Mouse (Mus musculus) limb, embryonic 15.5 days (tissue): ENCODE measurements at regions not wholly inside any gene's neighbourhood (a gene's known extent, or its start where the extent isn't known, plus 50 kb on each side); places are given as distances from the start of the nearest gene placed in this dataset.
A peak's percentile ranks its signal among the peaks of the same experiment; 100 is the strongest.

Source experiments
- ATAC-seq: fragments of 200-750 bp; cut with Nextera tagmentation; 2 replicates; pipeline ENCODE4 v1.8.0; 2017; ENCODE audit warnings: low read depth, moderate TSS enrichment; ENCODE audit not compliant: insufficient number of reproducible peaks, low FRiP score, low TSS enrichment
- H3K27ac ChIP-seq: fragments of 300-500 bp; sonication (generic); 2 replicates; pipeline ENCODE4 v1.5.1; 2015; ENCODE audit warnings: moderate library complexity, mild to moderate bottlenecking, inconsistent platforms
- H3K27me3 ChIP-seq: fragments of 300-500 bp; sonication (generic); 2 replicates; pipeline ENCODE4 v1.6.1; 2015; ENCODE audit warnings: inconsistent platforms
- H3K36me3 ChIP-seq: fragments of 300-500 bp; sonication (generic); 2 replicates; pipeline ENCODE4 v1.6.1; 2015; ENCODE audit warnings: inconsistent platforms
- H3K4me1 ChIP-seq: fragments of 300-500 bp; sonication (generic); 2 replicates; pipeline ENCODE4 v1.6.1; 2015; ENCODE audit warnings: inconsistent platforms
- H3K4me2 ChIP-seq: fragments of 300-500 bp; sonication (generic); 2 replicates; pipeline ENCODE4 v1.6.1; 2015; ENCODE audit warnings: mild to moderate bottlenecking, inconsistent platforms
- H3K4me3 ChIP-seq: fragments of 300-500 bp; sonication (generic); 2 replicates; pipeline ENCODE4 v1.5.1; 2015; ENCODE audit warnings: mild to moderate bottlenecking, inconsistent platforms
- H3K9ac ChIP-seq: fragments of 300-500 bp; sonication (generic); 2 replicates; pipeline ENCODE4 v1.6.1; 2015; ENCODE audit warnings: inconsistent platforms
- H3K9me3 ChIP-seq: fragments of 300-500 bp; sonication (generic); 2 replicates; pipeline ENCODE4 v1.6.1; 2016; ENCODE audit warnings: inconsistent platforms
- whole genome bisulfite sequencing: fragments of 180-500 bp; shearing (Covaris S2); methylation state at CpG from one replicate; pipeline ENCODE4 v1.1.7; 2015; 5-methylcytosine and 5-hydroxymethylcytosine counted together

GRCm38 (mm10) chr5:51914731-51915130, 275.6 kb downstream of the Dhx15 start:
- 64% methylated on average over 6 of the region's 6 CpGs for WGBS
- ATAC-seq: no peak
- no peak overlapping the region for H3K27ac ChIP-seq

GRCm38 (mm10) chr5:51908861-51909260, 281.5 kb downstream of the Dhx15 start:
- Histone ChIP-seq H3K27ac (no peak overlapping the region), H3K4me2 (no peak overlapping the region), H3K4me1 (no peaks in the 10 kb centered on the region), H3K4me3 (no peak overlapping the region), H3K9ac (no peak overlapping the region), H3K9me3 (no peaks in the 10 kb centered on the region), H3K27me3 (no peaks in the 10 kb centered on the region), H3K36me3 (no peaks in the 10 kb centered on the region)
- WGBS: 64% methylated on average over 8 of the region's 8 CpGs
- no peak for ATAC-seq

More at GRCm38 (mm10) chr5:51914731-51915130, 275.6 kb downstream of the Dhx15 start:
- Histone ChIP-seq H3K9me3 (no peaks in the 10 kb centered on the region), H3K27me3 (no peaks in the 10 kb centered on the region), H3K9ac (no peak overlapping the region), H3K36me3 (no peaks in the 10 kb centered on the region), H3K4me1 (no peaks in the 10 kb centered on the region), H3K4me3 (no peak overlapping the region), H3K4me2 (no peak overlapping the region)

- Histone ChIP-seq H3K4me3 (no peak overlapping the region), H3K27me3 (no peaks in the 10 kb centered on the region), H3K9ac (no peak overlapping the region), H3K9me3 (no peaks in the 10 kb centered on the region), H3K27ac (no peak overlapping the region), H3K36me3 (no peaks in the 10 kb centered on the region), H3K4me1 (no peaks in the 10 kb centered on the region), H3K4me2 (no peak overlapping the region)
- ATAC-seq: no peak
- 62% methylated on average over 9 of the region's 9 CpGs for WGBS
These were observed 283.8 kb downstream of the Dhx15 start for GRCm38 (mm10) chr5:51906315-51907109.

- H3K9ac ChIP-seq: no peak overlapping the region
- H3K36me3 ChIP-seq: no peaks in the 10 kb centered on the region
- H3K4me2 ChIP-seq: no peak overlapping the region
- H3K27ac ChIP-seq: no peak overlapping the region
- no peaks in the 10 kb centered on the region for H3K4me1 ChIP-seq
- WGBS: 48% methylated on average over 8 of the region's 8 CpGs
- no peak overlapping the region for H3K4me3 ChIP-seq
- ATAC-seq: no peak
- H3K9me3 ChIP-seq: no peaks in the 10 kb centered on the region
- H3K27me3 ChIP-seq: no peaks in the 10 kb centered on the region
These were observed 296.2 kb downstream of the Dhx15 start for GRCm38 (mm10) chr5:51894159-51894558.

- Histone ChIP-seq H3K4me2 (no peak overlapping the region), H3K27ac (no peak overlapping the region), H3K4me3 (no peak overlapping the region), H3K27me3 (no peaks in the 10 kb centered on the region), H3K4me1 (no peaks in the 10 kb centered on the region; the same call in 1 of the 2 replicates), H3K9ac (no peak overlapping the region), H3K36me3 (no peaks in the 10 kb centered on the region), H3K9me3 (no peaks in the 10 kb centered on the region)
- WGBS: 76% methylated on average over 4 of the region's 4 CpGs
- ATAC-seq: no peak
These were observed 299.0 kb downstream of the Dhx15 start for GRCm38 (mm10) chr5:51891341-51891740.

- 32% methylated on average over 7 of the region's 7 CpGs for WGBS
- ATAC-seq: no peak
- no peak overlapping the region for H3K27ac ChIP-seq
These were observed 301.9 kb downstream of the Dhx15 start for GRCm38 (mm10) chr5:51888404-51888803.

GRCm38 (mm10) chr5:51882594-51882993, 307.7 kb downstream of the Dhx15 start:
- Histone ChIP-seq H3K4me3 (no peak overlapping the region), H3K27me3 (no peaks in the 10 kb centered on the region), H3K9me3 (no peaks in the 10 kb centered on the region), H3K4me2 (no peak overlapping the region), H3K36me3 (no peaks in the 10 kb centered on the region), H3K9ac (no peak overlapping the region), H3K27ac (no peak overlapping the region), H3K4me1 (no peaks in the 10 kb centered on the region)
- WGBS: 66% methylated on average over 4 of the region's 4 CpGs
- no peak for ATAC-seq

More at GRCm38 (mm10) chr5:51888404-51888803, 301.9 kb downstream of the Dhx15 start:
- no peaks in the 10 kb centered on the region; the same call in 1 of the 2 replicates for H3K4me1 ChIP-seq
- H3K27me3 ChIP-seq: no peaks in the 10 kb centered on the region
- H3K9me3 ChIP-seq: no peaks in the 10 kb centered on the region
- no peaks in the 10 kb centered on the region for H3K36me3 ChIP-seq
- no peak overlapping the region for H3K4me3 ChIP-seq
- no peak overlapping the region for H3K9ac ChIP-seq
- no peak overlapping the region for H3K4me2 ChIP-seq

GRCm38 (mm10) chr5:51882173-51882572, 308.1 kb downstream of the Dhx15 start:
- no peak for ATAC-seq
- H3K4me1 ChIP-seq: no peaks in the 10 kb centered on the region
- H3K4me3 ChIP-seq: no peak overlapping the region
- no peak overlapping the region for H3K4me2 ChIP-seq
- WGBS: 75% methylated on average over 3 of the region's 3 CpGs
- no peak overlapping the region for H3K27ac ChIP-seq
- H3K9ac ChIP-seq: no peak overlapping the region
- no peaks in the 10 kb centered on the region for H3K9me3 ChIP-seq
- no peaks in the 10 kb centered on the region for H3K36me3 ChIP-seq
- no peaks in the 10 kb centered on the region for H3K27me3 ChIP-seq

GRCm38 (mm10) chr5:51876846-51877245, 309.3 kb upstream of the Ppargc1a start:
- no peak overlapping the region for H3K27ac ChIP-seq
- H3K9ac ChIP-seq: no peak overlapping the region
- H3K36me3 ChIP-seq: no peaks in the 10 kb centered on the region
- H3K4me2 ChIP-seq: no peak overlapping the region
- no peaks in the 10 kb centered on the region for H3K4me1 ChIP-seq
- H3K9me3 ChIP-seq: no peaks in the 10 kb centered on the region
- ATAC-seq: no peak
- no peak overlapping the region for H3K4me3 ChIP-seq
- H3K27me3 ChIP-seq: no peaks in the 10 kb centered on the region
- WGBS: 74% methylated on average over 2 of the region's 2 CpGs

GRCm38 (mm10) chr5:51873571-51873970, 306.0 kb upstream of the Ppargc1a start:
- no peak for ATAC-seq
- Histone ChIP-seq H3K36me3 (no peaks in the 10 kb centered on the region), H3K27ac (no peak overlapping the region), H3K4me2 (no peak overlapping the region), H3K9me3 (no peaks in the 10 kb centered on the region), H3K9ac (no peak overlapping the region), H3K27me3 (no peaks in the 10 kb centered on the region), H3K4me1 (no peaks in the 10 kb centered on the region), H3K4me3 (no peak overlapping the region)
- 71% methylated on average over 5 of the region's 5 CpGs for WGBS

- Histone ChIP-seq H3K4me3 (no peak overlapping the region), H3K9ac (no peak overlapping the region), H3K27ac (no peak overlapping the region), H3K9me3 (no peaks in the 10 kb centered on the region), H3K4me1 (peaks cover 3% of the 10 kb centered on the region; the same call in 1 of the 2 replicates), H3K27me3 (no peaks in the 10 kb centered on the region), H3K36me3 (no peaks in the 10 kb centered on the region), H3K4me2 (no peak overlapping the region)
- no peak for ATAC-seq
- WGBS: 79% methylated on average over 12 of the region's 12 CpGs
These were observed 304.2 kb upstream of the Ppargc1a start for GRCm38 (mm10) chr5:51871735-51872134.

GRCm38 (mm10) chr5:51868223-51868713, 300.7 kb upstream of the Ppargc1a start:
- peak overlapping the region; percentile 4; the same call in 1 of the 2 replicates for H3K4me3 ChIP-seq

More at GRCm38 (mm10) chr5:51868223-51868713, 300.7 kb upstream of the Ppargc1a start:
- Histone ChIP-seq H3K4me1 (peaks cover 3% of the 10 kb centered on the region; the same call in 1 of the 2 replicates), H3K27ac (no peak overlapping the region), H3K27me3 (no peaks in the 10 kb centered on the region), H3K36me3 (no peaks in the 10 kb centered on the region), H3K4me2 (peak overlapping the region; percentile 15), H3K9ac (no peak overlapping the region), H3K9me3 (no peaks in the 10 kb centered on the region)
- ATAC-seq: no peak
- 49% methylated on average over 18 of the region's 18 CpGs for WGBS
